Mouse (Mus musculus): ENCODE data around the gene Htra2. TPM values are rescaled to one million over a fixed set of nuclear protein-coding genes. Genes with fewer than 3 reads are reported as not detected.

Htra2 gene
- polyA plus RNA-seq, 1 experiment from 2014 or later = 106 TPM

DNA sequence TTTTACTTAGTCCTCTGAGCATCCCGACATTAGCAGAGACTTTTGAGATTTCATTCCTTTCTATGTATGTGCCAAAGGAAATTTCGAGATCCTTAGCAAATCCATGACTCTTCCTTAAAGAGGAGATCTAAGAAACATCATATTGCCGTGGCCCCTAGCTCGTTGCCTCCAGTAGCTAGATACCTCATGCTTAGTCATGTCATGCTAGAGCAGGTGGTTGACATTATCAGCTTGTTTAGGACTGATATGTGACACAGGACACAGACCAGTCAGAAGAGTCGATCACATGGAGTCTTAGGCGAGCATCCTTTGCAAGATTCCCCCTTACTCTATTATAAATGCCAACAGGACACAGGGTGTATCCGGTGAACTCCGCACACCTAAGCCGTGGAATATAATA, 32.1 kb downstream of the Htra2 start:
- Histone ChIP-seq H3K4me3 (no peak overlapping the region), H3K4me1 (peaks cover 8% of the 10 kb centered on the region; the same call in 1 of the 2 replicates), H3K27ac (no peak overlapping the region), H3K27me3 (ENCODE audit: insufficient read depth, poor library complexity, severe bottlenecking) (peaks cover 17% of the 10 kb centered on the region), H3K36me3 (no peaks in the 10 kb centered on the region), H3K9me3 (no peaks in the 10 kb centered on the region)
- WGBS = 77% methylated on average over 9 of the region's 9 CpGs
- DNase-seq (ENCODE audit: low spot score) = no peak

DNA sequence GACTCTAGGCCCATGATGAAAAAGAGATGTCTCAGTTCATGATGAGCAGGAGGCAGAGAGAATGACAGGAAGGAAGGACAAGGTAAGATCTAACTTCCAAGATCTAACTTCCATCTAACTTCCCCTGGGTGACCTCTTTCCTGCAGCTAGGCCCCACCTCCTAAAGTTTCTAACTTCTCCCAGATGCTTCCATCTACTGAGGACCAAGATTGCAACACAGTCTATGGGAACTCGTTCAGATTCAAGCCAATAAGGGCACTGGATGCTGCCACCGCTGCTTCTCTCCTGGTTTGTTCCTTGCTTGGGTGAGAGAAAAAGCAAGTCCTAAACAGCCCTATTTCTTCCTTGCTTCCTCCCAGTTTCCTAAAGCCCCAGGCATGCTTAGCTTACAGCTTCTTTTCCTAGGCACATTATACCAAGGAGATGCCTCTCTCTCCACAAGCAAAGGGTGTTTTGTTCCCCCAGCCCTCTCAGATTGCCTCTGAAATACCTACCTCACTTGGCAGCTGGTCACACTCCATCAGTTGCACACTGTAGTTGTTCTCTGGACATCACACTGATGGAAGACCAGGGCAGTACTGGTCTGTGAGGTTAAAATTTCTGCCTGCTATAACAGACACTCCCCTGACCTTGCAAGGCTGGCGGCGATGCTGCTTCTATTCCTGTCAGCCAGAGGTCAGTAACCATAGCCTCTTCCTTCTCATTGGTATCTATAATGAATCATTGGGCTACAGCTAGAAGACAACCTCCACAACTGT, 34.1 kb downstream of the Htra2 start:
- WGBS = 71% methylated on average over 4 of the region's 4 CpGs
- Histone ChIP-seq H3K27ac (no peak overlapping the region), H3K27me3 (ENCODE audit: insufficient read depth, poor library complexity, severe bottlenecking) (peaks cover 1% of the 10 kb centered on the region), H3K9me3 (no peaks in the 10 kb centered on the region), H3K4me1 (0 out of 2 replicates have a peak, but pooled peaks cover 4% of the 10 kb centered on the region), H3K36me3 (no peaks in the 10 kb centered on the region), H3K4me3 (no peak overlapping the region)
- DNase-seq (ENCODE audit: low spot score) = no peak

DNA sequence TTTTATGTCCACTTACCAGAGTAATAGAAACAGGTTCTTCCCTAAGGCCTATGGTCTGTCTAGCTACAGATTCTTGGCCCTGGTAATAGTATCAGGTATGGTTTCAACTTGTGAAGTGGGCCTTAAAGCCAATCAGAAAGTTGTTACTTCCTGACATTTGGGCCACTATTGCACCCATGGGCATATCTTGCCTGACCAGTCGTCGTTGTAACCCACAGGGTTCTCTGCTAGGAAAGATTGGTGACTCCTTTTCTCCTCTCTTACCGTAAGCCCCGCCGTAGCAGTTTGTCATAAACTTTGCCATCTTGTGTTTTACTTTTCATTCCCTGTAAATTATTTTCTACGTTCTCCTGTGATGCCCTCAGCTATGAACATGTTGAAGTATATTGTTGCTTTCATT, 35.0 kb downstream of the Htra2 start:
- H3K4me3 ChIP-seq = no peak overlapping the region

DNA sequence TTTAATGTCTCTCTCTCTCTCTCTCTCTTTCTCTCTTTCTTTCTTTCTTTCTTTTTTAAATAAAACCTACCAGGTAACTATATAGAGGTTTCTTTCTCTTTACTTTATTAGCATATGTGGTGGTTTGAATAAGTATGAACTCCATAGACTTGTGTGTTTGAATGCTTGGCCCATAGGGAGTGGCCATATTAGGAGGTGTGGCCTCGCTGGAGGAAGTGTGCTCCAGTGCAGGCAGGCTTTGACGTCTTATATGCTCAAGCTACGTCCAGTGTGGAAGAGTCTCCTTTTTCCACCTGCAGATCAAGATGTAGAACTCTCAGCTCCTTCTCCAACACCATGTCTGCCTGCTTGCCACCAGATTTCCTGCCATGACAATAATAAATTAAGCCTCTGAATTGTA, 36.0 kb downstream of the Htra2 start:
- no peak overlapping the region for H3K27ac ChIP-seq
- H3K36me3 ChIP-seq = no peaks in the 10 kb centered on the region
- WGBS = 69% methylated on average over 3 of the region's 3 CpGs
- no peaks in the 10 kb centered on the region; the same call in 1 of the 2 replicates for H3K27me3 ChIP-seq (ENCODE audit: insufficient read depth, poor library complexity, severe bottlenecking)
- H3K4me3 ChIP-seq = no peak overlapping the region
- no peaks in the 10 kb centered on the region for H3K9me3 ChIP-seq
- no peak for DNase-seq (ENCODE audit: low spot score)
- H3K4me1 ChIP-seq = peaks cover 8% of the 10 kb centered on the region; the same call in 1 of the 2 replicates

More for the DNA sequence above, 35.0 kb downstream of the Htra2 start:
- Histone ChIP-seq H3K27ac (no peak overlapping the region), H3K36me3 (no peaks in the 10 kb centered on the region), H3K27me3 (ENCODE audit: insufficient read depth, poor library complexity, severe bottlenecking) (no peaks in the 10 kb centered on the region; the same call in 1 of the 2 replicates), H3K4me1 (0 out of 2 replicates have a peak, but pooled peaks cover 4% of the 10 kb centered on the region), H3K9me3 (no peaks in the 10 kb centered on the region)
- no peak for DNase-seq (ENCODE audit: low spot score)
- WGBS = 70% methylated on average over 6 of the region's 6 CpGs

DNA sequence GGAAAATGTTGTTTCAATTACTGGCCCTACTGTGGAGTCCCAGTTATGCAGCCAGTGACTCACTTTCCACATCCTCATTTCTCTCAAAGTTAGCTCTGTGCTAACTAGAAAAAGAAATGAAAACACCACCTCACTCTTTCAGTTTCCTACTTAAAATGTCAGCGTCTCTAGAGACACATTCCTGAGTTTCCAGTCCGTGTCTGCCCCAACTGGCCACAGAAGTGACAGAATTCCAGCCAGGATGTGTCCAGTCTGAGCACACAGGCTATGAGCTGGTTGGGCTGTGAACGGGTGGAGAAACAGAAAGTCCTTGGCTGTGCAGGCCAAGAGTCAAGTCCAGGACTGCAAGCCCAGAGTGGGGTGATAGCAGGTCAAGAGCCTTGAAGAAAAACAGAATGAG, 37.9 kb downstream of the Htra2 start:
- Histone ChIP-seq H3K27ac (peak overlapping the region; percentile 47; the same call in 1 of the 2 replicates), H3K27me3 (ENCODE audit: insufficient read depth, poor library complexity, severe bottlenecking) (no peaks in the 10 kb centered on the region), H3K4me3 (no peak overlapping the region), H3K4me1 (peaks cover 8% of the 10 kb centered on the region; the same call in 1 of the 2 replicates), H3K36me3 (no peaks in the 10 kb centered on the region), H3K9me3 (no peaks in the 10 kb centered on the region)
- WGBS = 25% methylated on average over 3 of the region's 3 CpGs
- DNase-seq (ENCODE audit: low spot score) = no peak

DNA sequence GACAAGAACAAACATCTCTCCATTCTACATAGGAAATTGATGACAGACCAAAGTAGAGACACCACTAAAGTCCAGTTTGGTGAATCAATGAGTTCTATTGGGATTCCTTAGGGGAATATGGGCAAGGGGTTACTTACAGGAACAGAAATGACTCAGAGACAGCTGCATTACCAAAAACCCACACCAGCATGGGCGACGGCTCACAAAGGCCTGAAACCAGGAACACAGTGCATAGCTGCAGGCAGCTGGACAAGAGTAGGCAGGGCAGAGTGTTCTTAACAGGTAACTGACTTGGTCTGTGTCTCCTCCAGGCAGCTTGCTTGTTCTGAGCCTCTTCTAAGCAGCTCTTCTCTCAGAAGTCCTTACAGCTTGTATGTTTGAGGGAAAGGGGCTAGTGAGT, 39.3 kb downstream of the Htra2 start:
- 86% methylated on average over 2 of the region's 2 CpGs for WGBS
- Histone ChIP-seq H3K36me3 (no peaks in the 10 kb centered on the region), H3K4me3 (no peak overlapping the region), H3K9me3 (no peaks in the 10 kb centered on the region), H3K27ac (no peak overlapping the region; the same call in 1 of the 2 replicates), H3K4me1 (peaks cover 8% of the 10 kb centered on the region; the same call in 1 of the 2 replicates), H3K27me3 (ENCODE audit: insufficient read depth, poor library complexity, severe bottlenecking) (peaks cover 4% of the 10 kb centered on the region; the same call in 1 of the 2 replicates)
- no peak for DNase-seq (ENCODE audit: low spot score)

DNA sequence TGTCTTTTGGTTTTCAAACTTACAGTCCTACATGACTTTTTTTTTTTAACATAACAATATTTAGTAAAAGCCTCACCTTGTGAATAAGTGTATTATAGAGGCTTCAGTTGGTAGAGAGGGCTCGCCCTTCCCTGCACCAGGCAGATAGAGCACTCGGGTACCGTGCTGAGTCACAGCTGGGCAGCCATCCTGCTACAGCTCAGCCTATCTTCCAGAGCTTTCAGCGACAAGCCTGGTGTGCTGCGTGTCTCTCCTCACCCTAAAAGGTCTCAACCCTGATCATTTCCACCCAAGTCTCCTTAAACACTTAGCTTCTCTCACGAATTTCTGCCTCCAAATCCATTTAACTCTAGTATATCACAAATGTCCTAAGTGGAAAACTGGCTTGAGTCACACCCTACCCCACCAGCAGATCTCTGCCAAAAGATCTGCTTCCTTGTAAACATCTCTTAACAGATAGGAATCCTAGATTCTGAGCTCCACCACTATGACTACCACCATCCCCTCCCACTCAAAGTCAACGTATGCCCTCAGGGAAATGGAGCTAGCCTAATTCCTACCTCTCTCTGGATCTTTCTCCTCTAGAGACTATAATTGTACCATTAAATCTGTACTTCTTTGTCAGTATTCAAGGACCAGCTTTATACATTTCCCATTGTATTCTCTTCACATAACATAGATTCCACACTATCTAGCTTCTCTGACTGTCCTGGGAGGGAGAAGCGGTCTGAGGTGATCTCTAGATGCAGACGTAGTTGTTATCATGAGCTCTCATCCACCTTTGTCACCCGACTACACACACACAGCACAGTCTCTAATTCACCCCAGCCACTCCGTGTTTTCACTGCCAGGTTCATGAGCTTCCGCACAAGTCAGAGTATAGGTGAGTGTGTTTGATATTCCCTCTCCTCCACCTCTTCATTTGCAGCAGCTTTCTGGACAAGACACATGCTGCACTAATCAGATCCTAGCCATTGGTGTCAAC, 40.3 kb downstream of the Htra2 start:
- no peak overlapping the region for H3K4me3 ChIP-seq
- peak overlapping the region; percentile 60; the same call in 1 of the 2 replicates for H3K27ac ChIP-seq
- H3K36me3 ChIP-seq = no peaks in the 10 kb centered on the region
- 41% methylated on average over 12 of the region's 12 CpGs for WGBS
- H3K4me1 ChIP-seq = peaks cover 8% of the 10 kb centered on the region; the same call in 1 of the 2 replicates
- H3K9me3 ChIP-seq = no peaks in the 10 kb centered on the region
- peaks cover 4% of the 10 kb centered on the region; the same call in 1 of the 2 replicates for H3K27me3 ChIP-seq (ENCODE audit: insufficient read depth, poor library complexity, severe bottlenecking)
- DNase-seq (ENCODE audit: low spot score) = peak; percentile 90

DNA sequence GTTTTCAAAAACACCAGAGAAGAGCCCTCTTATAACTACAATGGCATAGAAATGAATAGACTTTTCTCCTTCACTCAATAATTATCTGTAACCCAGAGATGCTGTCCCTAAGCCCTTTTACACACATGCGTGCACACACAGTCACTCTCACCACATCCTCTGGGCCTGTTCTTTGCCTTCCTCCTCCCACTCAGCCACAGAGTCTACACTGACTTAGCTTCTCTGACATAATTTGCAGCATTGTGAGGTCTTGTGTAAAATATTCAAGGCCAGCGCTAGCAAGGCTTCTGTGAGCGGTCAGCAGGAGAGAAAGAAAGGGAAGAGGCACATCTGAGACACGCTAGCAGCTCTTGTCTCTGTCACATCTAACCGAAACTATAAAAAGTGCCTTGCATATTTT, 41.6 kb downstream of the Htra2 start:
- 80% methylated on average over 5 of the region's 5 CpGs for WGBS

DNA sequence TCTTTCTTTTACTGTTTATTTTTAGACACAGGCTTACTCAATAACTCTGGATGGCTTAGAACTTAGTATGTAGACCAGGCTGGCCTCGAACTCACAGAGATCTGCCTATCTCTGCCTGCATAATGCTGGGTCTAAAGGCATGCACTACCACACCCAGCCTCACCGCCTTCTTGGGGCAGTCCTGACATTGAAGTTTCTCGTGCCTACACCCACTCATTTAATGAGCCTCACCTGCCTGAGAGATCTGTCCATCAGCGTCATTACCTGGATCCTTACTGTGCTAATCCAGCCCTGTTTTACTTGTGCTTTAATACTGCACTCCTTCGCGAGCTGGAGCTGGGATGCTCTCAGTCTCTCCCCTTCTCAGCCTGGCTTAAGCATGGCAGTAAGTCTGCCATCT, 43.3 kb downstream of the Htra2 start:
- WGBS = 80% methylated on average over 6 of the region's 6 CpGs
- no peak for DNase-seq (ENCODE audit: low spot score)
- H3K4me3 ChIP-seq = no peak overlapping the region
- H3K4me1 ChIP-seq = peaks cover 4% of the 10 kb centered on the region; the same call in 1 of the 2 replicates
- H3K9me3 ChIP-seq = no peaks in the 10 kb centered on the region
- no peak overlapping the region for H3K27ac ChIP-seq
- H3K27me3 ChIP-seq (ENCODE audit: insufficient read depth, poor library complexity, severe bottlenecking) = peaks cover 4% of the 10 kb centered on the region; the same call in 1 of the 2 replicates
- no peaks in the 10 kb centered on the region for H3K36me3 ChIP-seq

More for the DNA sequence above, 41.6 kb downstream of the Htra2 start:
- DNase-seq (ENCODE audit: low spot score) = no peak
- H3K27me3 ChIP-seq (ENCODE audit: insufficient read depth, poor library complexity, severe bottlenecking) = peaks cover 4% of the 10 kb centered on the region; the same call in 1 of the 2 replicates
- H3K27ac ChIP-seq = peak overlapping the region; percentile 54; the same call in 1 of the 2 replicates
- no peaks in the 10 kb centered on the region for H3K36me3 ChIP-seq
- no peak overlapping the region for H3K4me3 ChIP-seq
- H3K9me3 ChIP-seq = no peaks in the 10 kb centered on the region
- peaks cover 8% of the 10 kb centered on the region; the same call in 1 of the 2 replicates for H3K4me1 ChIP-seq

DNA sequence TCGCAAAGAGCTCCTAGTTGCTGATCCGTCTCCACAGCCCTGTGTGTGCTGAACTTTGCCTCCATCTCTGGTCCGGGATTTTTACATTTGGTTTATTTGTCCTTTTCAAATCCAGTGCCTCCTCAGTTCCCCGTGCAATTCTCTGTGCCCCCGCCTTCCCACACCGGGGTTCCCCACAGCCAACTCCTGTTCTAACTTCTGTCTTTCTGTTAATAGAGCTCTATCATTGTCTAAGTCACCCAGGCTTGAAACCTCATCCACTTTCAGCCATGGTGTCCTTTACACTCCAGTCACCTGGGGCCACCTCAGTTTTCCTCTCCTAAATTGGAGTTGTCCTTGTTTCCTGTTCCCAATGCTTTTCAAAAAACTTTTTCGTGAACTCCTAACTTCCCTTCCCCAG, 43.8 kb downstream of the Htra2 start:
- Histone ChIP-seq H3K27me3 (ENCODE audit: insufficient read depth, poor library complexity, severe bottlenecking) (peaks cover 4% of the 10 kb centered on the region; the same call in 1 of the 2 replicates), H3K27ac (no peak overlapping the region), H3K36me3 (no peaks in the 10 kb centered on the region), H3K4me3 (no peak overlapping the region), H3K4me1 (peaks cover 4% of the 10 kb centered on the region; the same call in 1 of the 2 replicates), H3K9me3 (no peaks in the 10 kb centered on the region)
- 76% methylated on average over 7 of the region's 7 CpGs for WGBS
- DNase-seq (ENCODE audit: low spot score) = no peak

DNA sequence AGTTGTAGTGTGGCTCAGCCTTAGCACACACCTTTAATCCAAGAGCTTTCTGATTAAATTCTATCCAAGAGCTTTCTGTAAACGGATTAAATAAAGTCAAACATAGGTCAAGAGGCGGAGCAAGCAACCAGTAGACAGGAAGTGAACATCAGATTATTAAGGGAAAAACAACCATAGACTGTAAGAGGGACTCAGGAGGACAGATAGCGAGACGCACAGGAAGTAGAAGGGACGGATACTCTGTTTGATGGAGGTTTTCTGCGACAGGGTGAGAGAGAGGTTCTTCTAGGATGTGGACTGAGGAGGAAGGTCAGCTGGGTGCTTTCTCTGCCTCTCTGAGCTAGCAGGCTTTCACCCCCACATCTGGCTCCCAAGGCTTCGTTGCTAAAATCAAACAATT, 45.1 kb downstream of the Htra2 start:
- no peak for DNase-seq (ENCODE audit: low spot score)
- Histone ChIP-seq H3K27ac (no peak overlapping the region), H3K36me3 (no peaks in the 10 kb centered on the region), H3K9me3 (no peaks in the 10 kb centered on the region), H3K4me3 (no peak overlapping the region), H3K4me1 (peaks cover 6% of the 10 kb centered on the region), H3K27me3 (ENCODE audit: insufficient read depth, poor library complexity, severe bottlenecking) (peaks cover 4% of the 10 kb centered on the region; the same call in 1 of the 2 replicates)
- WGBS = 46% methylated on average over 7 of the region's 7 CpGs

DNA sequence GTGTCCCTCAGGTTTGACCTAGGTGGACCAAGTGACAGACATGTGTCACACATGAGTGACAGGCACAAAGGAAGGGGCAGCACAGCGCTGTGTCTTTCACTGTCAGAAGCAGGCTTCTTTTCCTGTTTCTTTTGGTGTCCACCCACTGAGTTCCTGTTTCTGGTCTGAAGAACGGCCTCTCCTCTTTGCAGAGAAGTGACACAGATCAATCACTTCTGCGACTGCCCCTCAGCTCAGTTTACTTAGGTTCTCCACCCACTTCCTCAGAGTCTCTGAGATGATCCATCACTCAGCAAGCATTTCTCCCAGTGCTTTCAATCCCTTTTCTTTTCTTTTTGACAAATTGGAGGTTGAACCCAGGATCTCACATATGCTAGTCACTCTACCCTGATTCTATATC, 46.4 kb downstream of the Htra2 start:
- peaks cover 4% of the 10 kb centered on the region; the same call in 1 of the 2 replicates for H3K27me3 ChIP-seq (ENCODE audit: insufficient read depth, poor library complexity, severe bottlenecking)
- no peak overlapping the region for H3K27ac ChIP-seq
- WGBS = 44% methylated on average over 3 of the region's 3 CpGs
- H3K4me1 ChIP-seq = peaks cover 16% of the 10 kb centered on the region
- H3K4me3 ChIP-seq = no peak overlapping the region
- no peak for DNase-seq (ENCODE audit: low spot score)
- H3K36me3 ChIP-seq = no peaks in the 10 kb centered on the region
- H3K9me3 ChIP-seq = no peaks in the 10 kb centered on the region

Measured in heart, embryonic 10.5 days (tissue).